Mouse (Mus musculus) brain, embryonic 14.5 days (tissue): ENCODE data around the gene Palm3.

Source experiments
- CTCF ChIP-seq: fragments of 200-500 bp; IDR thresholded peaks from 2 replicates; pipeline ENCODE4 v1.5.1; 2012; ENCODE audit warnings: inconsistent platforms, mild to moderate bottlenecking, moderate library complexity, borderline replicate concordance; ENCODE audit not compliant: insufficient read depth, insufficient read length; ENCODE audit errors: extremely low read depth
- POLR2A ChIP-seq: fragments of 200-500 bp; IDR thresholded peaks from 2 replicates; pipeline ENCODE4 v1.6.1; 2012; ENCODE audit warnings: mild to moderate bottlenecking, inconsistent platforms, borderline replicate concordance; ENCODE audit not compliant: poor library complexity, insufficient read depth, insufficient read length, severe bottlenecking; ENCODE audit errors: extremely low read depth

DNA sequence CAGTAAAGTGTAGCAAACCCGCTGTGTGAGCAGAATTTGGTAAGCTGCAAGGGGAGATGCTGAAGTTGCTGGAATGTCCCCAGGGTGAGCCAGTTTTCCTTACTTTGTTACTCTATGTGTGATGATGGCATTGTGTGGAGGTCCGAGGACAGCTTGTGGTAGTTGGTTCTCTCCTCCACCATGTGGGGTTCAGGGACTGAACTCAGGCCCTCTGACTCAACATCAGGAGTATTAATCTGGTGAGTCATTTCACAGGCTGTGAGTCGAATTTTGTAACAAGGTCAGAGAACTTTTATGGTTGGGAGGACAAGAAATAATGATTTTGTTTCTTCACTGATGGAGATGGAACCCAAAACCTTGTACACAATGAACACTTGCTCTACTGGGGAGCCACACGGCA lies 11.5 kb downstream of the Palm3 start:
- TF ChIP-seq CTCF (no peak), POLR2A (no peak)
